Mouse (Mus musculus) C2C12 (cell line): ENCODE results near the gene Hapln3. TPM values are rescaled to one million over a fixed set of nuclear protein-coding genes. Genes with fewer than 3 reads are reported as not detected.

ENCODE experiments used
- H3K27me3 ChIP-seq: one replicate; pipeline ENCODE4 v1.6.1; 2011; ENCODE audit not compliant: control insufficient read depth, insufficient read depth, insufficient read length
- H3K36me3 ChIP-seq: one replicate; pipeline ENCODE4 v1.6.1; 2011; ENCODE audit not compliant: control insufficient read depth, insufficient read depth
- H3K4me3 ChIP-seq: one replicate; pipeline ENCODE4 v1.5.1; 2011; ENCODE audit warnings: mild to moderate bottlenecking, control low read depth; ENCODE audit not compliant: poor library complexity, insufficient read depth, severe bottlenecking
- H3K79me2 ChIP-seq: one replicate; pipeline ENCODE4 v1.6.1; 2011; ENCODE audit not compliant: control insufficient read depth, insufficient read depth
- H3K79me3 ChIP-seq: one replicate; pipeline ENCODE4 v1.6.1; 2011; ENCODE audit warnings: low read depth, control low read depth
- H3ac ChIP-seq: one replicate; pipeline ENCODE3; 2011; ENCODE audit warnings: low read depth; ENCODE audit not compliant: control insufficient read depth, insufficient read length
- CEBPB ChIP-seq: IDR thresholded peaks from one replicate; pipeline ENCODE4 v1.6.1; 2011; ENCODE audit warnings: low read depth, mild to moderate bottlenecking, control low read depth, moderate library complexity
- CTCF ChIP-seq: IDR thresholded peaks from one replicate; pipeline ENCODE4 v1.5.1; 2011; ENCODE audit not compliant: control insufficient read depth, insufficient read depth, insufficient read length
- FOSL1 ChIP-seq: IDR thresholded peaks from one replicate; pipeline ENCODE4 v1.8.0; 2011; ENCODE audit warnings: mild to moderate bottlenecking, low read length; ENCODE audit not compliant: poor library complexity, insufficient read depth, severe bottlenecking
- MAX ChIP-seq: IDR thresholded peaks from one replicate; pipeline ENCODE4 v1.6.1; 2011; ENCODE audit warnings: mild to moderate bottlenecking, control low read depth
- MYOD1 ChIP-seq: IDR thresholded peaks from one replicate; pipeline ENCODE4 v1.6.1; 2011; ENCODE audit warnings: low read depth; ENCODE audit not compliant: control insufficient read depth, insufficient read length
- MYOG ChIP-seq: IDR thresholded peaks from one replicate; pipeline ENCODE4 v1.6.1; 2011; ENCODE audit not compliant: control insufficient read depth, insufficient read length; ENCODE audit errors: extremely low read depth
- USF1 ChIP-seq: IDR thresholded peaks from one replicate; pipeline ENCODE4 v1.6.1; 2011; ENCODE audit warnings: low read depth, mild to moderate bottlenecking, control low read depth, moderate library complexity
- polyA plus RNA-seq: library from polyadenylated mRNA; unstranded; fragments of >200 nt; fragmentation: generic; extraction: Trizol; gene quantifications from one replicate; pipeline ENCODE4 v1.2.1, GENCODE M21; 2012; ENCODE audit warnings: missing spikeins

Gene Hapln3
- polyA plus RNA-seq, 1 experiment: 0.18 TPM

DNA sequence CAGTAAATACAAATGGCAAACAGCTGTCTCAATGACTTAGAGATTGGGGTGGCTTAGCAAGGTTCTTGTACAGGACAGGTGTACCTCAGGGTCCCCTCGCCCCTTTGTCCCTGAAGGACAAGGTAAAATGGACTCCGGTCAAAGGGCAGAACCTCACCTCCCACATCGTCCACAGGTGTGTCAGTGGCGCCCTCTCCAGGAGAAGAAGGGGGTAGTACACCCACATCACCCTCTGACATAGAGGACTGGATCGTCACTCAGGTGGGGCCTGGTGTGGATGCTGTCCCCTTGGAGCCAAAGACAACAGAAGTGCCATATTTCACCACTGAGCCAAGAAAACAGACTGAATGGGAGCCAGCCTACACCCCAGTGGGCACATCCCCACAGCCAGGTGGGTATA is 34.3 kb downstream of the Hapln3 start:
- Histone ChIP-seq H3K27me3 (peaks cover 48% of the 10 kb centered on the region), H3K79me3 (no peaks in the 10 kb centered on the region), H3K79me2 (no peaks in the 10 kb centered on the region), H3ac (no peak overlapping the region), H3K36me3 (no peaks in the 10 kb centered on the region), H3K4me3 (no peak overlapping the region)
- TF ChIP-seq MAX: no peak
- TF ChIP-seq USF1: no peak
- no peak for TF ChIP-seq CTCF
- TF ChIP-seq MYOD1: no peak
- no peak for TF ChIP-seq MYOG
- TF ChIP-seq FOSL1: no peak

DNA sequence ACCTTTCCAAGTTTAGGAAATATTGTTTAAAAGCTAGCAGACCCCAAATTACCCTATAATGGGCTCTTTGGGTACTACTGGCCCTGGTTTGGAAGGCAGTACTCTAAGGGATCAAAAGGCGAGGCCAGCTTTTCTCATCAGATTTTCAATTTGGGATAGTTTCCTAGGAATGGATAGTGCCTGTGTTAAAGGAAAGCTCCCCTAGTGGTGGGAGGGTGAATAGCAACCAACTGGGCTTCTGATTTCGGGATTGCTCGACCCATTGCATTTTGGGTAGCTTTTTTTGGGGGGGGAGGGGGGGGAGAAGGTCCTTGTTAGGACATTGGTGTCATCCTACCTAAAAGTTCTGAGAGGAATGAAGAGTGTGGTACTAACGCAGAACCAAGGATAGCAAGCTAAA is 41.7 kb downstream of the Hapln3 start:
- H3K4me3 ChIP-seq: no peak overlapping the region
- no peak overlapping the region for H3ac ChIP-seq
- H3K27me3 ChIP-seq: peaks cover 51% of the 10 kb centered on the region
- no peaks in the 10 kb centered on the region for H3K79me2 ChIP-seq
- TF ChIP-seq MYOG: no peak
- no peak for TF ChIP-seq MAX
- TF ChIP-seq CEBPB: no peak
- no peak for TF ChIP-seq USF1
- TF ChIP-seq CTCF: no peak
- TF ChIP-seq MYOD1: no peak
- no peak for TF ChIP-seq FOSL1
- no peaks in the 10 kb centered on the region for H3K36me3 ChIP-seq
- no peaks in the 10 kb centered on the region for H3K79me3 ChIP-seq

DNA sequence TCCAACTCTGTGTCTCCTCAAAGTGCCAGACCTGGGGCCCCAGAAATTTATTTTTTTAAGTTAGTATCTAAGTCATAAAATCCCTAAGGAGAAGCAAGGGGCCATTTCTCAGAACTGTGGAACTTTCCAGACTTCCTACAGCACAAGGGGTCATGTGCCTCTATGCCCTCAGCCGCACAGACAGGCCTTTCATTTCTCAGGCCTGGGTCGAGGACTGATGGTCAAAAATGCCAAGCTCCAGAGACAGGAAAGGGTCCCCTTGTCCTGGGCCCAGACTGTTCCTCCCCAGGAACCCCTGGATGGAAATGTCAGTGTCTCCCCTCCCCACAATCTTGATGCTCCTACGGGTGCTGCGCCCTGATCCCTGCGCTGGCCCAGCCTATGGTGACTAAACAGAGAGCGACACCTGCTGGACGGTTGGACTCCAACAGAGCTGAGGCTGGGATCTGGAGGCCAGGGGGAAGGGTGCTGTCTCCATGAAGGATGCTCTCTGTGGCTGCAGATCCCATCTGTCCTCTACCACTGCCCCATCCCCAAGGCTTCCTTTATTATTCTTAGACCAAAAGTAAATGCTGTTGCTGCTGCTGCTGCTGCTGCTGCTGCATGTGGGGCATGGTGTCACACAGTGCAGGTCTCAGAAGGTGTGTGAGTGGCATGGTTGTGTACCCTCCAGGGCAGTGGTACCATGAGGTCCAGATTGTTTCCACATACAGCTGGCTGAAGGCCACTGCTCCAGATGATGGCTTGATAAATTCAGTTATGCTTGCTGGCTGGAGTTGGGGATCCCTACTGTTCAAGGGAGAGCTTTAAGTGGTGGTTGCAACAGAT is 50.0 kb downstream of the Hapln3 start:
- Histone ChIP-seq H3K36me3 (no peaks in the 10 kb centered on the region), H3ac (no peak overlapping the region), H3K79me2 (no peaks in the 10 kb centered on the region), H3K79me3 (no peaks in the 10 kb centered on the region), H3K27me3 (peaks cover 47% of the 10 kb centered on the region), H3K4me3 (no peak overlapping the region)
- TF ChIP-seq CTCF (peak; percentile 83), MYOG (no peak)

GRCm38 (mm10) chr7:79079212-79079611 is 51.6 kb downstream of the Hapln3 start:
- no peak overlapping the region for H3K4me3 ChIP-seq
- no peaks in the 10 kb centered on the region for H3K79me3 ChIP-seq
- H3K79me2 ChIP-seq: no peaks in the 10 kb centered on the region
- no peak overlapping the region for H3ac ChIP-seq
- H3K27me3 ChIP-seq: peaks cover 37% of the 10 kb centered on the region
- H3K36me3 ChIP-seq: no peaks in the 10 kb centered on the region
- TF ChIP-seq MYOG (no peak), CEBPB (no peak), USF1 (no peak), MYOD1 (no peak), CTCF (no peak), FOSL1 (no peak), MAX (no peak)

- no peak overlapping the region for H3ac ChIP-seq
- peaks cover 64% of the 10 kb centered on the region for H3K27me3 ChIP-seq
- H3K4me3 ChIP-seq: no peak overlapping the region
- H3K79me2 ChIP-seq: no peaks in the 10 kb centered on the region
- no peaks in the 10 kb centered on the region for H3K79me3 ChIP-seq
- H3K36me3 ChIP-seq: no peaks in the 10 kb centered on the region
- TF ChIP-seq MAX (no peak), CEBPB (no peak), FOSL1 (no peak), MYOG (no peak), CTCF (no peak), USF1 (no peak), MYOD1 (no peak)
Measured at GRCm38 (mm10) chr7:79068231-79068630, 62.6 kb downstream of the Hapln3 start.

GRCm38 (mm10) chr7:79067466-79067865 is 63.4 kb downstream of the Hapln3 start:
- no peak overlapping the region for H3K4me3 ChIP-seq
- no peaks in the 10 kb centered on the region for H3K36me3 ChIP-seq
- H3K27me3 ChIP-seq: peaks cover 57% of the 10 kb centered on the region
- H3ac ChIP-seq: no peak overlapping the region
- no peak for TF ChIP-seq FOSL1
- TF ChIP-seq CEBPB: no peak
- no peak for TF ChIP-seq MYOD1
- TF ChIP-seq USF1: no peak
- TF ChIP-seq MYOG: no peak
- no peak for TF ChIP-seq CTCF
- no peak for TF ChIP-seq MAX
- no peaks in the 10 kb centered on the region for H3K79me2 ChIP-seq
- no peaks in the 10 kb centered on the region for H3K79me3 ChIP-seq

Other genes starting within 250 kb of the Hapln3 start
- 77.7 TPM for gene Aen, start 235.2 kb downstream of the Hapln3 start, polyA plus RNA-seq
- 5.3 TPM for gene Isg20, start 217.6 kb downstream of the Hapln3 start, polyA plus RNA-seq
- gene Acan, start 77.5 kb downstream of the Hapln3 start, polyA plus RNA-seq: 0.01 TPM
- 350 TPM for gene Mfge8, start 18.0 kb upstream of the Hapln3 start, polyA plus RNA-seq
- 28.3 TPM for gene Abhd2, start 142.2 kb upstream of the Hapln3 start, polyA plus RNA-seq